Mouse (Mus musculus) midbrain, embryonic 13.5 days (tissue): ENCODE measurements at regions not wholly inside any gene's neighbourhood (a gene's known extent, or its start where the extent isn't known, plus 50 kb on each side); places are given as distances from the start of the nearest gene placed in this dataset.
A peak's percentile ranks its signal among the peaks of the same experiment; 100 is the strongest.

Experiments used
- ATAC-seq: fragments of 200-750 bp; cut with Nextera tagmentation; 2 replicates; pipeline ENCODE4 v1.8.0; 2017; ENCODE audit warnings: mild to moderate bottlenecking, moderate TSS enrichment, moderate library complexity
- H3K27ac ChIP-seq: fragments of 300-500 bp; sonication (generic); 2 replicates; pipeline ENCODE4 v1.5.1; 2015; ENCODE audit warnings: inconsistent platforms, mild to moderate bottlenecking, moderate library complexity
- H3K27me3 ChIP-seq: fragments of 300-500 bp; sonication (generic); 2 replicates; pipeline ENCODE4 v1.6.1; 2015; ENCODE audit warnings: mild to moderate bottlenecking, inconsistent platforms
- H3K36me3 ChIP-seq: fragments of 300-500 bp; sonication (generic); 2 replicates; pipeline ENCODE4 v1.6.1; 2015; ENCODE audit warnings: mild to moderate bottlenecking, inconsistent platforms
- H3K4me1 ChIP-seq: fragments of 300-500 bp; sonication (generic); replicated peaks from 2 replicates; pipeline ENCODE4 v1.6.1; 2015; ENCODE audit warnings: inconsistent platforms
- H3K4me2 ChIP-seq: fragments of 300-500 bp; sonication (generic); replicated peaks from 2 replicates; pipeline ENCODE4 v1.6.1; 2015; ENCODE audit warnings: moderate library complexity, mild to moderate bottlenecking, inconsistent platforms
- H3K4me3 ChIP-seq: fragments of 300-500 bp; sonication (generic); replicated peaks from 2 replicates; pipeline ENCODE4 v1.5.1; 2015; ENCODE audit warnings: mild to moderate bottlenecking, inconsistent platforms
- H3K9ac ChIP-seq: fragments of 300-500 bp; sonication (generic); replicated peaks from 2 replicates; pipeline ENCODE4 v1.6.1; 2015; ENCODE audit warnings: mild to moderate bottlenecking, inconsistent platforms
- H3K9me3 ChIP-seq: fragments of 300-500 bp; sonication (generic); 2 replicates; pipeline ENCODE4 v1.6.1; 2016; ENCODE audit warnings: mild to moderate bottlenecking, inconsistent platforms
- WGBS: fragments of 180-500 bp; shearing (Covaris S2); methylation state at CpG from one replicate; pipeline ENCODE4 v1.1.7; 2015; 5-methylcytosine and 5-hydroxymethylcytosine counted together

GRCm38 (mm10) chr12:107753022-107753421 lies 250.4 kb downstream of the Bcl11b start:
- Histone ChIP-seq H3K4me1 (peaks cover 21% of the 10 kb centered on the region), H3K9ac (no peak overlapping the region), H3K27me3 (no peaks in the 10 kb centered on the region; the same call in 1 of the 2 replicates), H3K9me3 (no peaks in the 10 kb centered on the region), H3K27ac (no peak overlapping the region), H3K36me3 (no peaks in the 10 kb centered on the region), H3K4me2 (no peak overlapping the region), H3K4me3 (no peak overlapping the region)
- no peak for ATAC-seq
- 63% methylated on average over 8 of the region's 8 CpGs for WGBS

DNA sequence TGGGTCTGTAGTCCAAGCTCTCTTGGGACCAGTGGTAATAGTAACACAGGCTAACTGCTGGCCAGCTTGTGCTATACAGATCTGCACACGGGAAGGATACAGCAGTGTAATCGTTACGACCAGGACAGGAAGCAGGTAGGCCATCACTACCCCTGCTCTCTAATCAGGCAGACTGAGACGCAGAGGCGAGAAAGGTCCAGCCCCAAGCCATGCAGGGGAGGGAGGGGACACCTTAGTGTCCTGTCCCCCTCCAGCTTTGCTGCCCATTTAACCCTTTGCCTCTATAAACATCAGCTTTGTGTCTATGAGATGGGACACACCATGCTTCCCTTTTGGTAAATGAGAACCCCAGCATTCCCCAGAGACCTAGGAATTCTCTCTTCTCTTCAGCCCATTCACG lies 249.9 kb downstream of the Bcl11b start:
- H3K9ac ChIP-seq, result no peak overlapping the region
- no peak overlapping the region for H3K27ac ChIP-seq
- no peaks in the 10 kb centered on the region for H3K36me3 ChIP-seq
- no peak overlapping the region for H3K4me3 ChIP-seq
- WGBS, result 82% methylated on average over 6 of the region's 6 CpGs
- H3K4me1 ChIP-seq, result peaks cover 26% of the 10 kb centered on the region
- no peaks in the 10 kb centered on the region for H3K9me3 ChIP-seq
- no peak for ATAC-seq
- H3K4me2 ChIP-seq, result no peak overlapping the region
- H3K27me3 ChIP-seq, result no peaks in the 10 kb centered on the region; the same call in 1 of the 2 replicates

GRCm38 (mm10) chr12:107754885-107755284 lies 248.5 kb downstream of the Bcl11b start:
- Histone ChIP-seq H3K27ac (no peak overlapping the region), H3K27me3 (no peaks in the 10 kb centered on the region; the same call in 1 of the 2 replicates), H3K4me2 (no peak overlapping the region), H3K36me3 (no peaks in the 10 kb centered on the region), H3K4me3 (no peak overlapping the region), H3K9ac (no peak overlapping the region), H3K9me3 (no peaks in the 10 kb centered on the region), H3K4me1 (peaks cover 28% of the 10 kb centered on the region)
- 89% methylated on average over 8 of the region's 8 CpGs for WGBS
- ATAC-seq, result no peak

GRCm38 (mm10) chr12:107755820-107756517 lies 247.4 kb downstream of the Bcl11b start:
- 98% methylated on average over 13 of the region's 13 CpGs for WGBS
- Histone ChIP-seq H3K4me3 (no peak overlapping the region), H3K9me3 (no peaks in the 10 kb centered on the region), H3K27ac (no peak overlapping the region), H3K4me2 (no peak overlapping the region), H3K27me3 (no peaks in the 10 kb centered on the region; the same call in 1 of the 2 replicates), H3K4me1 (peaks cover 28% of the 10 kb centered on the region), H3K36me3 (no peaks in the 10 kb centered on the region), H3K9ac (no peak overlapping the region)
- ATAC-seq, result no peak

GRCm38 (mm10) chr12:107757184-107757583 lies 246.2 kb downstream of the Bcl11b start:
- no peaks in the 10 kb centered on the region; the same call in 1 of the 2 replicates for H3K27me3 ChIP-seq
- H3K36me3 ChIP-seq, result no peaks in the 10 kb centered on the region
- H3K4me1 ChIP-seq, result peaks cover 28% of the 10 kb centered on the region
- no peak overlapping the region for H3K9ac ChIP-seq
- no peak overlapping the region for H3K4me3 ChIP-seq
- ATAC-seq, result no peak
- no peaks in the 10 kb centered on the region for H3K9me3 ChIP-seq
- WGBS, result 33% methylated on average over 10 of the region's 10 CpGs
- H3K27ac ChIP-seq, result no peak overlapping the region
- H3K4me2 ChIP-seq, result no peak overlapping the region

DNA sequence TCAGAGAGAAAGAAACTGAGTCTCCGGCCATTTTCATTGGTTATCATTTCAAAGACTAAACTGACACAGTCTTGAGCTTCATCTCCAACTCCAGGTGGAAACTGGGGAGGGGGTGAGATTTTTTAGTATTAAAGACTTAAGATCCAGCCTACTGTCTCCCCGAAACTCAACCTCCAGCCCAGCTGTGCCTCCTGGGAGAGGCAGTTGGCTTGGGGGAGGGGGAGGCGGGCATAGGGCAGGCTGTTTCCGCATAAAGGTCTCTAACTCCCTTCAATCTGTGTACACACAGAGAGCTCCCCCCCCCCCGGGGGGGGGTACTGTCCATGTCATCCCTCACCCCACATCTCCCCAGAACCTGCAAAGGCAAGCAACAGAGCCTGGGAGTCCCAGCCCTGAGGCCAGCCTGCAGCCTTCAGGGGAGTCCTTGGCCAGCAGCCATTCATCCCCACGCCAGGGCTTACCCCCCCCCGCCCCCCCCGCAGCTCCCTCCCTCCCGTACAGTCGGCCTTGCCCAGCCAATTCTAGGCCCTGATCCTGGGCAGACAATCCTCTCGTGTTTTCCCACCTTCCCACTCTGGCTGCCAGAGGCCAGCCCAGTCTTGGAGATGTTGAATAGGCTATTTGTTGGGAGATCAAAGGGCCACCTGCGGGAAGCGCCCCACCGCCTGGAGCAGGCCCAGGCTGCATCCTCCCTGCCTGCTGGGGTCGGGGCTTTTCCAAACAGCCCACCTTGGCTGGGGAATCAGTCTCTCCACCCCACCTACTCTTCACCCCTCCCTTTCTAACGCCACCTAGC lies 245.2 kb downstream of the Bcl11b start:
- Histone ChIP-seq H3K9me3 (no peaks in the 10 kb centered on the region), H3K4me2 (no peak overlapping the region), H3K9ac (no peak overlapping the region), H3K4me1 (peaks cover 19% of the 10 kb centered on the region), H3K36me3 (no peaks in the 10 kb centered on the region), H3K27ac (peak overlapping the region; percentile 30; the same call in 1 of the 2 replicates), H3K27me3 (no peaks in the 10 kb centered on the region; the same call in 1 of the 2 replicates), H3K4me3 (no peak overlapping the region)
- WGBS, result 11% methylated on average over 14 of the region's 16 CpGs
- peak; percentile 85 for ATAC-seq

- no peaks in the 10 kb centered on the region for H3K36me3 ChIP-seq
- H3K4me2 ChIP-seq, result no peak overlapping the region
- no peak for ATAC-seq
- H3K27ac ChIP-seq, result no peak overlapping the region
- 81% methylated on average over 5 of the region's 5 CpGs for WGBS
- no peak overlapping the region for H3K9ac ChIP-seq
- H3K4me3 ChIP-seq, result no peak overlapping the region
- peaks cover 19% of the 10 kb centered on the region for H3K4me1 ChIP-seq
- no peaks in the 10 kb centered on the region for H3K9me3 ChIP-seq
- H3K27me3 ChIP-seq, result no peaks in the 10 kb centered on the region; the same call in 1 of the 2 replicates
These were observed 244.1 kb downstream of the Bcl11b start for GRCm38 (mm10) chr12:107759291-107759690.

DNA sequence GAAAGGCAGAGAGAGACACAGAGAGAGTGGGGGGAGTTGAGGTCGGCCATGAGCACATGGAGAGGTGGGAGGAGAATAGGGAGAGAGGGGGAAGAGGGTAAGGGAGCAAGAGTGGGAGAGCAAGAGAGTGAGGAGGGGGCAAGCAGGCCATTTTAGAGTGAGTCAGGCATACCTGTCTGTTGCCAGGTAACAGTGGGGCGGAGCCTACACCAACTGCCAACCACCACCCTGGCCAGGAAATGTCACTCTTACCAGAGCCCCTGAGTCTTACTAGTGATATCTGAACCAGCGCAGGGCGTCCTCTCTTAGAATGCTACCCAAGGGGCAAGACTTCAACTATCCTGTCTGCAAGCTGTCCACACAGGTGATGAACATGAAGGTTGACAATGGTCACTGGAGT lies 243.5 kb downstream of the Bcl11b start:
- no peak overlapping the region for H3K4me2 ChIP-seq
- H3K9me3 ChIP-seq, result no peaks in the 10 kb centered on the region
- WGBS, result 80% methylated on average over 4 of the region's 4 CpGs
- no peak overlapping the region for H3K27ac ChIP-seq
- no peak overlapping the region for H3K9ac ChIP-seq
- no peaks in the 10 kb centered on the region for H3K36me3 ChIP-seq
- no peak overlapping the region for H3K4me3 ChIP-seq
- no peaks in the 10 kb centered on the region for H3K27me3 ChIP-seq
- peaks cover 19% of the 10 kb centered on the region for H3K4me1 ChIP-seq
- no peak for ATAC-seq

DNA sequence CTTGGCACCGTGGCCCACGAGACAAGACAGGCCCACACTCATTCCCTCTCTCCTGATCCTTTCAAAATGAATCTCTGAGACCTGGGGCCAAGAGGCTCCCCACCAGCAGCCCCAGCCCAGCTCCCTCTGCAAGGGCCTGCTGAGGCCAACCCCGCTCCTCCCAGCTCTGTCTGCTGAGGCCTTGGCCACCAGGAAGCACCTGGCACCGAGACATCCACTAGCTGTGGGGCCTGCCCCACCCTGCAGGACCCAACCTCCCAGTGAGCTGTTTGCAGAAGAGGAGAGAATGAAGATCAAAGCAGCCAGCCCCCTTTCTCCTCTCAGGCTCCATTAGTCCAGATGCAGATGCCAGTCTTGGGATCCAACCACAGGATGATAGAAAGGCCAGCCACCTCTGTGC lies 241.3 kb downstream of the Bcl11b start:
- H3K9me3 ChIP-seq, result no peaks in the 10 kb centered on the region
- no peaks in the 10 kb centered on the region for H3K27me3 ChIP-seq
- H3K36me3 ChIP-seq, result no peaks in the 10 kb centered on the region
- WGBS, result 78% methylated on average over 4 of the region's 4 CpGs
- no peak overlapping the region for H3K4me3 ChIP-seq
- peaks cover 14% of the 10 kb centered on the region for H3K4me1 ChIP-seq
- H3K27ac ChIP-seq, result no peak overlapping the region
- no peak overlapping the region for H3K4me2 ChIP-seq
- no peak overlapping the region for H3K9ac ChIP-seq
- no peak for ATAC-seq

GRCm38 (mm10) chr12:107769801-107770515 lies 233.4 kb downstream of the Bcl11b start:
- Histone ChIP-seq H3K4me3 (no peak overlapping the region), H3K9me3 (0 out of 2 replicates have a peak, but pooled peaks cover 3% of the 10 kb centered on the region), H3K27me3 (no peaks in the 10 kb centered on the region), H3K4me1 (no peaks in the 10 kb centered on the region), H3K4me2 (no peak overlapping the region), H3K36me3 (no peaks in the 10 kb centered on the region), H3K9ac (no peak overlapping the region), H3K27ac (no peak overlapping the region)
- no peak for ATAC-seq
- 68% methylated on average over 13 of the region's 13 CpGs for WGBS

- H3K4me3 ChIP-seq, result no peak overlapping the region
- no peaks in the 10 kb centered on the region for H3K36me3 ChIP-seq
- peaks cover 4% of the 10 kb centered on the region; the same call in 1 of the 2 replicates for H3K9me3 ChIP-seq
- H3K27me3 ChIP-seq, result no peaks in the 10 kb centered on the region
- no peak overlapping the region for H3K4me2 ChIP-seq
- 37% methylated on average over 5 of the region's 5 CpGs for WGBS
- H3K4me1 ChIP-seq, result no peaks in the 10 kb centered on the region
- no peak overlapping the region for H3K9ac ChIP-seq
- no peak overlapping the region for H3K27ac ChIP-seq
- no peak for ATAC-seq
These were observed 232.9 kb downstream of the Bcl11b start for GRCm38 (mm10) chr12:107770516-107770836.

DNA sequence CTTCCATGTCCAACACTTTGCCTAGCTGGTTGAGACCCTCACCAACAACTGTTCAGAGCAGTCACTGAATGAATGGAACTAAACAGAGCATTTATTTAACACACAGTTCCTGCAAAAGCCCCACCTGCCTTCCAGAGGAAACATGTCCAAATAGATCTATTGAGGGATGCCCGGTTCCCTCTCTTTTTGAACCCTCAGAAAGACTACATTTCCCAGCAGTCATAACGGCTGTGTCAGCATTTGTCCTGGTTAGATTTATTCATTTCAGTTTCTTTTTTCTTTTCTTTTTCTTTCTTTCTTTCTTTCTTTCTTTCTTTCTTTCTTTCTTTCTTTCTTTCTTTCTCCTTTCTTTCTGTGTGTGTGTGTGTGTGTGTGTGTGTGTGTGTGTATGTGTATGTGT lies 232.1 kb downstream of the Bcl11b start:
- Histone ChIP-seq H3K4me3 (no peak overlapping the region), H3K4me2 (no peak overlapping the region), H3K4me1 (no peaks in the 10 kb centered on the region), H3K27ac (no peak overlapping the region), H3K36me3 (no peaks in the 10 kb centered on the region), H3K27me3 (no peaks in the 10 kb centered on the region), H3K9ac (no peak overlapping the region), H3K9me3 (peaks cover 7% of the 10 kb centered on the region; the same call in 1 of the 2 replicates)
- 84% methylated on average over 2 of the region's 2 CpGs for WGBS
- ATAC-seq, result no peak
